ENCODE assay signal across 16 mouse cellular contexts in genomic region chr14:60381671-60382070, GRCm38 (mm10). TPM values are rescaled to one million over a fixed set of nuclear protein-coding genes. Genes with fewer than 3 reads are reported as not detected.
A peak's percentile ranks its signal among the peaks of the same experiment; 100 is the strongest.
DNase-seq lines count a peak whose midpoint lies in the region; ATAC-seq and TF ChIP-seq lines count a peak whose summit lies in the region.
"Had no signal": no experiment of that assay in that cellular context is flagged by ENCODE, and none has a peak within 500 bp of the region (broad histone marks: within the 10 kb centered on the region; RNA-seq: fewer than 3 reads in every experiment).

No protein-coding gene starts in this region.

- 0 out of 2 replicates have a peak, but pooled peaks cover 10% of the 10 kb centered on the region for H3K36me3 ChIP-seq in forebrain, postnatal 0 days (ENCODE audit: insufficient read depth)
- H3K36me3 ChIP-seq in midbrain, embryonic 11.5 days (ENCODE audit: control insufficient read depth, insufficient read depth, low read length) = no peaks in the 10 kb centered on the region
- no peaks in the 10 kb centered on the region for H3K36me3 ChIP-seq in neural tube, embryonic 15.5 days
- H3K36me3 ChIP-seq: embryonic facial prominence, embryonic 15.5 days had no signal

- H3K9me3 ChIP-seq in forebrain, postnatal 0 days (ENCODE audit: low read length) = no peaks in the 10 kb centered on the region
- no peaks in the 10 kb centered on the region for H3K9me3 ChIP-seq in midbrain, embryonic 11.5 days (ENCODE audit: control insufficient read depth, low read length)
- no peaks in the 10 kb centered on the region for H3K9me3 ChIP-seq in neural tube, embryonic 15.5 days (replicated peaks)
- H3K9me3 ChIP-seq: embryonic facial prominence, embryonic 15.5 days had no signal

- intact Hi-C loops in left cerebral cortex, adult 2 months (cut with DNase I) = no loop called here
- intact Hi-C loops in heart, postnatal 25 days (cut with DNase I) = no loop called here

- no peak for TF ChIP-seq CTCF in left cerebral cortex, adult 2 months (IDR thresholded peaks at IDR 0.05)
- TF ChIP-seq CTCF in forebrain, postnatal 0 days (IDR thresholded peaks at IDR 0.05; ENCODE audit: low read depth) = no peak

- no peaks in the 10 kb centered on the region for H3K27me3 ChIP-seq in forebrain, postnatal 0 days (ENCODE audit: insufficient read depth, low read length)
- H3K27me3 ChIP-seq in midbrain, embryonic 11.5 days (ENCODE audit: control insufficient read depth, insufficient read depth, low read length) = peaks cover 5% of the 10 kb centered on the region
- no peaks in the 10 kb centered on the region for H3K27me3 ChIP-seq in neural tube, embryonic 15.5 days (replicated peaks)

- peak overlapping the region; percentile 79 for H3K4me3 ChIP-seq in left cerebral cortex, adult 2 months
- H3K4me3 ChIP-seq in forebrain, postnatal 0 days (ENCODE audit: low read depth, low read length) = peak overlapping the region; percentile 87
- no peak overlapping the region for H3K4me3 ChIP-seq in midbrain, embryonic 11.5 days (ENCODE audit: low read depth, low read length)
- peak overlapping the region; percentile 34 for H3K4me3 ChIP-seq in neural tube, embryonic 15.5 days (replicated peaks)
- H3K4me3 ChIP-seq: embryonic facial prominence, embryonic 15.5 days; myocyte had no signal

- H3K9ac ChIP-seq in forebrain, postnatal 0 days = peak overlapping the region; percentile 36; the same call in 1 of the 2 replicates
- H3K9ac ChIP-seq in midbrain, embryonic 11.5 days (ENCODE audit: low read length) = no peak overlapping the region
- peak overlapping the region; percentile 40; the same call in 1 of the 2 replicates for H3K9ac ChIP-seq in neural tube, embryonic 15.5 days (replicated peaks)
- H3K9ac ChIP-seq: embryonic facial prominence, embryonic 15.5 days; liver, postnatal 0 days had no signal

- no peak for DNase-seq in left cerebral cortex, adult 2 months (ENCODE audit: extremely low spot score in 1 of 2, low spot score in 2 of 2)
- no peak for DNase-seq in left cerebral cortex, adult 18-20 months (ENCODE audit: low spot score in 2 of 2)
- no peak for DNase-seq in forebrain, postnatal 0 days
- DNase-seq in midbrain, embryonic 11.5 days (ENCODE audit: low spot score, missing footprints) = no peak
- DNase-seq in thymus, postnatal 14 days = no peak
- no peak for DNase-seq in kidney, postnatal 4 days
- no peak for DNase-seq in heart, postnatal 25 days (ENCODE audit: low spot score)
- DNase-seq: adrenal gland, postnatal 14 days; kidney, adult 11 months; kidney, postnatal 25 days; liver, postnatal 0 days; right cerebral cortex, adult 18-20 months had no signal

- H3K4me2 ChIP-seq in forebrain, postnatal 0 days (ENCODE audit: low read depth) = peak overlapping the region; percentile 86
- peak overlapping the region; percentile 27; the same call in 1 of the 2 replicates for H3K4me2 ChIP-seq in midbrain, embryonic 11.5 days
- H3K4me2 ChIP-seq in neural tube, embryonic 15.5 days = peak overlapping the region; percentile 88
- H3K4me2 ChIP-seq: embryonic facial prominence, embryonic 15.5 days had no signal

- WGBS in forebrain, postnatal 0 days = 29% methylated on average over 4 of the region's 4 CpGs
- WGBS in midbrain, embryonic 11.5 days = 86% methylated on average over 4 of the region's 4 CpGs
- 42% methylated on average over 4 of the region's 4 CpGs for WGBS in neural tube, embryonic 15.5 days

- peaks cover 52% of the 10 kb centered on the region for H3K4me1 ChIP-seq in forebrain, postnatal 0 days (ENCODE audit: insufficient read depth)
- H3K4me1 ChIP-seq in midbrain, embryonic 11.5 days (ENCODE audit: control insufficient read depth, insufficient read depth, low read length) = peaks cover 33% of the 10 kb centered on the region
- peaks cover 70% of the 10 kb centered on the region for H3K4me1 ChIP-seq in neural tube, embryonic 15.5 days

- no peak for ATAC-seq in forebrain, postnatal 0 days
- no peak for ATAC-seq in midbrain, embryonic 11.5 days (ENCODE audit: low FRiP score)
- ATAC-seq in neural tube, embryonic 15.5 days (ENCODE audit: low FRiP score) = no peak
- ATAC-seq: liver, postnatal 0 days had no signal

- no peak overlapping the region; the same call in 1 of the 2 replicates for H3K27ac ChIP-seq in left cerebral cortex, adult 2 months
- H3K27ac ChIP-seq in forebrain, postnatal 0 days (ENCODE audit: low read depth, low read length) = no peak overlapping the region
- no peak overlapping the region for H3K27ac ChIP-seq in midbrain, embryonic 11.5 days (ENCODE audit: low read depth, low read length)
- no peak overlapping the region for H3K27ac ChIP-seq in neural tube, embryonic 15.5 days (replicated peaks)
- H3K27ac ChIP-seq: embryonic facial prominence, embryonic 15.5 days; stomach, postnatal 0 days had no signal

RNA-seq across cellular contexts. Expression of gene Amer2, which starts 8.6 kb away (rescaled TPM):
- total RNA-seq in left cerebral cortex, adult 2 months (2021) = 10 to 100 TPM; 40.6 to 45.6 TPM
- total RNA-seq in left cerebral cortex, adult 18-20 months (2021) = 10 to 100 TPM; 42.4 to 44.1 TPM
- 31.6 and 42.2 TPM in 2 replicates for total RNA-seq in forebrain, postnatal 0 days (2014; rRNA removed)
- 14.4 and 28.7 TPM in 2 replicates for polyA plus RNA-seq in forebrain, postnatal 0 days (2015; fragmentation: Nextera tagmentation; extraction: Ambion mirVana)
- 11.2 and 12.5 TPM in 2 replicates for polyA plus RNA-seq in midbrain, embryonic 11.5 days (2014; fragmentation: Nextera tagmentation; extraction: Ambion mirVana)
- 21.8 and 30.5 TPM in 2 replicates for polyA plus RNA-seq in neural tube, embryonic 15.5 days (2015; fragmentation: Nextera tagmentation; extraction: Ambion mirVana)
- total RNA-seq in heart, postnatal 25 days (2021) = not detected
- polyA plus RNA-seq: myocyte had no signal

Comparison
In these comparisons a context has a peak if more than half of its experiments do, and no peak if none do; other contexts are left out.
1. H3K4me2 ChIP-seq: peak in every context shown above with its lines; median percentile 88 in neural tube, embryonic 15.5 days; 86 in forebrain, postnatal 0 days; 27 in midbrain, embryonic 11.5 days.
2. RNA of gene Amer2, which starts 8.6 kb away (total RNA-seq): 40.6 to 45.6 TPM in left cerebral cortex, adult 2 months, 42.4 to 44.1 TPM in left cerebral cortex, adult 18-20 months and 31.6 to 42.2 TPM in forebrain, postnatal 0 days; not detected in heart, postnatal 25 days; every median in the first group is over 10 times any median in the second.